Mouse (Mus musculus) left cerebral cortex, postnatal 14 days (tissue): ENCODE results near the gene Pdia5. TPM values are rescaled to one million over a fixed set of nuclear protein-coding genes. Genes with fewer than 3 reads are reported as not detected.

ENCODE experiments used
- DNase-seq, 2 experiments: peaks; one replicate each; pipeline ENCODE4 v3.0.0; 2021 to 2022; ENCODE audit warnings: low spot score in 2 of 2, mixed read lengths in 1 of 2
- intact Hi-C: fragments of 180-260 bp; cut with DNase I; formaldehyde crosslinking; loops from one replicate; pipeline ENCODE4 v1.15.1; 2025
- total RNA-seq, 2 experiments: library from RNA; stranded (reverse); gene quantifications; 2 replicates each; pipeline ENCODE4 v1.2.3; 2021

The Pdia5 gene
- total RNA-seq, 2 experiments from 2014 or later, result 3.8 to 4.3 TPM

GRCm38 (mm10) chr16:35487776-35488175 lies 2.9 kb downstream of the Pdia5 start:
- DNase-seq, result no peak
- intact Hi-C loops, result no loop called here

GRCm38 (mm10) chr16:35487056-35487455 lies 3.6 kb downstream of the Pdia5 start:
- intact Hi-C loops, result no loop called here

GRCm38 (mm10) chr16:35485711-35486110 lies 5.0 kb downstream of the Pdia5 start:
- DNase-seq, result no peak
- intact Hi-C loops, result no loop called here

More at GRCm38 (mm10) chr16:35487056-35487455, 3.6 kb downstream of the Pdia5 start:
- no peak for DNase-seq

GRCm38 (mm10) chr16:35484526-35485233 lies 6.0 kb downstream of the Pdia5 start:
- intact Hi-C loops, result no loop called here
- no peak for DNase-seq

- DNase-seq, result no peak
- intact Hi-C loops, result no loop called here
Observed at GRCm38 (mm10) chr16:35484105-35484504, 6.6 kb downstream of the Pdia5 start.

- DNase-seq, result no peak
- intact Hi-C loops, result no loop called here
Observed at GRCm38 (mm10) chr16:35479301-35479700, 11.4 kb downstream of the Pdia5 start.

GRCm38 (mm10) chr16:35477273-35477672 lies 13.4 kb downstream of the Pdia5 start:
- no peak for DNase-seq
- intact Hi-C loops, result no loop called here

- no peak for DNase-seq
- intact Hi-C loops, result no loop called here
Observed at GRCm38 (mm10) chr16:35472569-35473275, 18.0 kb downstream of the Pdia5 start.

- intact Hi-C loops, result no loop called here
Observed at GRCm38 (mm10) chr16:35471841-35472568, 18.7 kb downstream of the Pdia5 start.

GRCm38 (mm10) chr16:35470983-35471382 lies 19.7 kb downstream of the Pdia5 start:
- intact Hi-C loops, result no loop called here
- DNase-seq, result no peak

More at GRCm38 (mm10) chr16:35471841-35472568, 18.7 kb downstream of the Pdia5 start:
- no peak for DNase-seq

GRCm38 (mm10) chr16:35470096-35470495 lies 20.6 kb downstream of the Pdia5 start:
- DNase-seq, result peak; percentile 44 to 59
- intact Hi-C loops, result no loop called here

GRCm38 (mm10) chr16:35469016-35469415 lies 21.7 kb downstream of the Pdia5 start:
- intact Hi-C loops, result no loop called here

GRCm38 (mm10) chr16:35467044-35467443 lies 23.6 kb downstream of the Pdia5 start:
- no peak for DNase-seq
- intact Hi-C loops, result no loop called here

More at GRCm38 (mm10) chr16:35469016-35469415, 21.7 kb downstream of the Pdia5 start:
- no peak for DNase-seq

- no peak for DNase-seq
- intact Hi-C loops, result no loop called here
Observed at GRCm38 (mm10) chr16:35465808-35466351, 24.8 kb downstream of the Pdia5 start.

GRCm38 (mm10) chr16:35464686-35465308 lies 25.9 kb downstream of the Pdia5 start:
- DNase-seq, result no peak
- intact Hi-C loops, result no loop called here

- intact Hi-C loops, result no loop called here
- DNase-seq, result no peak
Observed at GRCm38 (mm10) chr16:35463708-35464107, 27.0 kb downstream of the Pdia5 start.

- intact Hi-C loops, result no loop called here
- no peak for DNase-seq
Observed at GRCm38 (mm10) chr16:35462955-35463354, 27.7 kb downstream of the Pdia5 start.

GRCm38 (mm10) chr16:35459584-35459983 lies 31.1 kb downstream of the Pdia5 start:
- intact Hi-C loops, result no loop called here
- no peak for DNase-seq

GRCm38 (mm10) chr16:35458297-35458696 lies 32.4 kb downstream of the Pdia5 start:
- no peak for DNase-seq
- intact Hi-C loops, result no loop called here
